8 mouse cellular contexts compared by ENCODE assay signal in the genomic region with DNA sequence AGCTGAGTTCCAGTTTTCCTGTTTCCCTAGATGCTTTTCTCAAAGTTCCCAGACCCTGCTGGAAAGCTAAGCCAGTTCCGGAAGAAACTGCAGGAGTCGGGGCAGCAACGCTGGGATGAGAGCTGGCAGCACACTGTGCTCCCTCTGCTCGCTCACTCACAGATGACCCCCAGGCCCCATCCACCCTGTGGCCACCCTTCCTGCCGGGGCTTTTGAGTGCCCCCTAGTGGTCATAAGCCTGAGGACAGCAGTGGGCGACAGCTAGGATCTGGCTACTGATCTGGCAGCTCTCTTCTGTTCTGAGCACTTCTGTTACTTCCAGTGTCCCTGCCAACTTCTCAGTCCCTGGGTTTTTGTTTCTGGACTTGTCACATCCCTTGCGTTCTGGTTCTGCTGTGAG. TPM values are rescaled to one million over a fixed set of nuclear protein-coding genes. Genes with fewer than 3 reads are reported as not detected.
A peak's percentile ranks its signal among the peaks of the same experiment; 100 is the strongest.
DNase-seq lines count a peak whose midpoint lies in the region; ATAC-seq and TF ChIP-seq lines count a peak whose summit lies in the region.

No protein-coding gene starts in this region.

- no peak overlapping the region for H3K4me3 ChIP-seq in cortical plate, adult 2 months (ENCODE audit: insufficient read depth, low read length)
- H3K4me3 ChIP-seq in kidney, postnatal 0 days (replicated peaks; ENCODE audit: low read depth, low read length), result no peak overlapping the region

- H3K27me3 ChIP-seq in kidney, postnatal 0 days (ENCODE audit: insufficient read depth, low read length), result no peaks in the 10 kb centered on the region

- H3K4me1 ChIP-seq in cortical plate, adult 2 months (ENCODE audit: control insufficient read depth, insufficient read depth, low read length), result no peaks in the 10 kb centered on the region
- no peaks in the 10 kb centered on the region for H3K4me1 ChIP-seq in kidney, postnatal 0 days (replicated peaks; ENCODE audit: insufficient read depth, low read length)

- no peak overlapping the region for H3K4me2 ChIP-seq in kidney, postnatal 0 days (ENCODE audit: low read length)

- H3K9ac ChIP-seq in kidney, postnatal 0 days (ENCODE audit: low read depth, low read length), result no peak overlapping the region

- TF ChIP-seq CTCF in cortical plate, adult 2 months (IDR thresholded peaks at IDR 0.05; ENCODE audit: extremely low read depth, insufficient read depth, low read length), result peak; percentile 69
- TF ChIP-seq CTCF in kidney, postnatal 0 days (IDR thresholded peaks at IDR 0.05; ENCODE audit: low read depth), result peak; percentile 87

- H3K36me3 ChIP-seq in kidney, postnatal 0 days (ENCODE audit: insufficient read depth, low read length), result peaks cover 54% of the 10 kb centered on the region

- no peak overlapping the region for H3K27ac ChIP-seq in cortical plate, adult 2 months (ENCODE audit: insufficient read depth, low read length)
- H3K27ac ChIP-seq in kidney, postnatal 0 days, result no peak overlapping the region

- H3K9me3 ChIP-seq in kidney, postnatal 0 days (replicated peaks; ENCODE audit: low read length), result no peaks in the 10 kb centered on the region

- 33% methylated on average over 7 of the region's 7 CpGs for WGBS in kidney, postnatal 0 days

- TF ChIP-seq POLR2A in cortical plate, adult 2 months (IDR thresholded peaks at IDR 0.05; ENCODE audit: extremely low read depth, insufficient read depth, low read length), result no peak

- peak; percentile 53; the same call in 1 of the 2 replicates for ATAC-seq in kidney, postnatal 0 days (replicated peaks; ENCODE audit: low FRiP score, low read depth)

- peak; percentile 74 for DNase-seq in CD4-positive, CD25-positive, alpha-beta regulatory T cell, adult 2 months (ENCODE audit: low read depth, low spot score)
- DNase-seq in T-cell, adult 2 months (ENCODE audit: low spot score), result peak; percentile 40
- peak; percentile 71 for DNase-seq in heart, adult 8-10 months (ENCODE audit: low spot score)
- peak; percentile 47 for DNase-seq in kidney, postnatal 0 days (ENCODE audit: low spot score)
- DNase-seq in lung, adult 18-20 months, result peak; percentile 59 to 76
- peak; percentile 69 for DNase-seq in retina, embryonic 14.5 days (ENCODE audit: low spot score)
- DNase-seq in urinary bladder, postnatal 4 days (ENCODE audit: low spot score in 2 of 2), result peak; percentile 36 to 72

RNA-seq across cellular contexts. Expression of a gene that starts 11.0 kb away (rescaled TPM):
- 52.7 and 58.7 TPM in 2 replicates for polyA plus RNA-seq in cortical plate, adult 2 months (2012; rRNA removed)
- total RNA-seq in heart, adult 8-10 months (2022), result 10 to 100 TPM; 12.5 to 16.6 (median 14.6) TPM
- 35.8 and 35.9 TPM in 2 replicates for polyA plus RNA-seq in kidney, postnatal 0 days (2015; fragmentation: Nextera tagmentation; extraction: Ambion mirVana)

RNA-seq across cellular contexts. Expression of a gene that starts 11.4 kb away (rescaled TPM):
- polyA plus RNA-seq in cortical plate, adult 2 months (2012; rRNA removed), result 10.0 and 10.9 TPM in 2 replicates
- total RNA-seq in heart, adult 8-10 months (2022), result 10 to 100 TPM in 2 of 4 experiments, 1 to 10 TPM in 2; 7.8 to 11.6 (median 10.1) TPM
- 30.9 and 32.6 TPM in 2 replicates for polyA plus RNA-seq in kidney, postnatal 0 days (2015; fragmentation: Nextera tagmentation; extraction: Ambion mirVana)

RNA-seq across cellular contexts. Expression of a gene that starts 22.3 kb away (rescaled TPM):
- 8.6 and 9.3 TPM in 2 replicates for polyA plus RNA-seq in cortical plate, adult 2 months (2012; rRNA removed)
- total RNA-seq in heart, adult 8-10 months (2022), result 10 to 100 TPM; 18.1 to 22.8 (median 20.4) TPM
- polyA plus RNA-seq in kidney, postnatal 0 days (2015; fragmentation: Nextera tagmentation; extraction: Ambion mirVana), result 15.3 and 17.7 TPM in 2 replicates

RNA-seq across cellular contexts. Expression of a gene that starts 40.6 kb away (rescaled TPM):
- polyA plus RNA-seq in cortical plate, adult 2 months (2012; rRNA removed), result 17.4 and 19.4 TPM in 2 replicates
- total RNA-seq in heart, adult 8-10 months (2022), result 10 to 100 TPM; 13.8 to 16.8 (median 14.5) TPM
- 13.0 and 15.0 TPM in 2 replicates for polyA plus RNA-seq in kidney, postnatal 0 days (2015; fragmentation: Nextera tagmentation; extraction: Ambion mirVana)
